Mouse (Mus musculus) forebrain, postnatal 0 days (tissue): Measurements from ENCODE around the gene Gpr183. TPM values are rescaled to one million over a fixed set of nuclear protein-coding genes. Genes with fewer than 3 reads are reported as not detected.

Experiments used
- ATAC-seq: fragments of 200-750 bp; cut with Nextera tagmentation; 2 replicates; pipeline ENCODE4 v1.8.0; 2017; ENCODE audit warnings: mild to moderate bottlenecking, moderate library complexity
- DNase-seq: peaks from one replicate; pipeline ENCODE4 v3.0.0-alpha.2; 2015
- H3K27ac ChIP-seq: fragments of 300-500 bp; sonication (generic); 2 replicates; pipeline ENCODE4 v1.5.1; 2014; ENCODE audit warnings: low read depth, mild to moderate bottlenecking, antibody characterized with exemption, low read length, moderate library complexity, mixed read lengths
- H3K27me3 ChIP-seq: fragments of 300-500 bp; sonication (generic); 2 replicates; pipeline ENCODE4 v1.6.1; 2014; ENCODE audit warnings: mild to moderate bottlenecking, low read length, mixed read lengths; ENCODE audit not compliant: insufficient read depth
- H3K36me3 ChIP-seq: fragments of 300-500 bp; sonication (generic); 2 replicates; pipeline ENCODE4 v1.6.1; 2014; ENCODE audit warnings: mild to moderate bottlenecking, moderate library complexity; ENCODE audit not compliant: insufficient read depth
- H3K4me1 ChIP-seq: fragments of 300-500 bp; sonication (generic); 2 replicates; pipeline ENCODE4 v1.6.1; 2014; ENCODE audit warnings: antibody characterized with exemption; ENCODE audit not compliant: insufficient read depth
- H3K4me2 ChIP-seq: fragments of 300-500 bp; sonication (generic); 2 replicates; pipeline ENCODE4 v1.6.1; 2014; ENCODE audit warnings: low read depth, mild to moderate bottlenecking, moderate library complexity
- H3K4me3 ChIP-seq: fragments of 300-500 bp; sonication (generic); 2 replicates; pipeline ENCODE4 v1.5.1; 2014; ENCODE audit warnings: low read depth, low read length, mixed read lengths
- H3K9ac ChIP-seq: fragments of 300-500 bp; sonication (generic); 2 replicates; pipeline ENCODE4 v1.6.1; 2014; ENCODE audit warnings: mild to moderate bottlenecking
- H3K9me3 ChIP-seq: fragments of 300-500 bp; sonication (generic); 2 replicates; pipeline ENCODE4 v1.6.1; 2016; ENCODE audit warnings: low read length
- CTCF ChIP-seq: sonication (generic); IDR thresholded peaks from 2 replicates; pipeline ENCODE4 v1.5.1; 2016; ENCODE audit warnings: antibody characterized with exemption, control low read depth, low read depth
- whole genome bisulfite sequencing: fragments of 180-500 bp; shearing (Covaris S2); extraction: QIAGEN DNeasy Blood & Tissue Kit; methylation state at CpG from one replicate; pipeline ENCODE4 v1.1.7; 2014; 5-methylcytosine and 5-hydroxymethylcytosine counted together
- polyA plus RNA-seq: library from polyadenylated mRNA; unstranded; fragments of >200 nt; fragmentation: Nextera tagmentation; extraction: Ambion mirVana; gene quantifications from 2 replicates; pipeline ENCODE4 v1.2.1, GENCODE M21; 2015
- total RNA-seq: library from RNA; depleted of rRNA; stranded (reverse); fragments of >200 nt; gene quantifications from 2 replicates; pipeline ENCODE4 v1.2.3, GENCODE M21; 2014

Gene Gpr183
- total and polyA plus RNA-seq, 2 experiments from 2014 or later, result 0.52 to 0.74 TPM

DNA sequence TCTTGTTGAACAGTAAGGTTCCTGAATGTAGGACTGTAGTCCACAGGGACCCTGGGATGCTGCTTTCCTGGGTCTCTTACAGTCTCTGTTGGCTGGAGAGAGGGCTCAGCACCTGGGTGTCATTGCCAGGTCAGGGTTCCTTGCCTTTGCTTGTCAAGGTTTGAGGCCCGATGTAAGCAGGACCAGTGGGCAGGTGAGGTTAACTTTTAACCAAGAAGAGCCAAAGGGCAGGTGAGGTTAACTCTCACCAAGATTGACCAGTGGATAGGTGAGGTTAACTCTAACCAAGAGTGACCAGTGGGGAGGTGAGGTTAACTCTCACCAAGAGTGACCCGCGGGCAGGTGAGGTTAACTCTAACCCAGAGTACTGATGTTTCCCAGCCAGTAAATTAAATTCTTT is 24.3 kb upstream of the Gpr183 start:
- DNase-seq, result no peak
- H3K36me3 ChIP-seq, result peaks cover 3% of the 10 kb centered on the region; the same call in 1 of the 2 replicates
- no peak for ATAC-seq
- no peaks in the 10 kb centered on the region for H3K9me3 ChIP-seq
- H3K27me3 ChIP-seq, result no peaks in the 10 kb centered on the region
- WGBS, result 97% methylated on average over 3 of the region's 3 CpGs
- no peak overlapping the region for H3K4me3 ChIP-seq
- no peak for TF ChIP-seq CTCF
- H3K27ac ChIP-seq, result no peak overlapping the region
- H3K4me2 ChIP-seq, result no peak overlapping the region
- no peaks in the 10 kb centered on the region for H3K4me1 ChIP-seq
- H3K9ac ChIP-seq, result no peak overlapping the region

DNA sequence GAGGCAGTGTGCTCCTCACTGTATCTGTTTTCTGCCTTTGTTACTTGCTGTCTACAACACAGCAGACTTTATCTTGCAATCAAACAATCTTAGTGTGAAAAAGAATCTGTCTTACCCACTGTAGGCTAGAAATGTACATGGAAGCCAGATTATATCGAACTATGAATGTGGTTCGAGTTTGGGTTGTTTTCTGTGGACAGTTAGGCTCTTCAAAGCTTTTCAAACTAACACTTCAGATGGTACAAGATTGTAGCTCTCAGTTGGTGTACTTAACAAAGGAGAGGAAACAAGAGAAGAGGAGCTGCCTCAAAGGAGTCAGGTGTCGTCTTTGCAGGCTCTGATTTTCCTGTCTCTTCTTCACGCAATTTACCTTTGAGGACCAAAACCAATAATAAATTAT is 22.7 kb upstream of the Gpr183 start:
- no peaks in the 10 kb centered on the region for H3K36me3 ChIP-seq
- no peak for ATAC-seq
- no peak for TF ChIP-seq CTCF
- H3K27me3 ChIP-seq, result no peaks in the 10 kb centered on the region
- no peak overlapping the region for H3K4me2 ChIP-seq
- H3K9ac ChIP-seq, result no peak overlapping the region
- no peak for DNase-seq
- H3K27ac ChIP-seq, result no peak overlapping the region
- WGBS, result 86% methylated on average over 4 of the region's 4 CpGs
- no peaks in the 10 kb centered on the region for H3K4me1 ChIP-seq
- no peaks in the 10 kb centered on the region for H3K9me3 ChIP-seq
- no peak overlapping the region for H3K4me3 ChIP-seq

DNA sequence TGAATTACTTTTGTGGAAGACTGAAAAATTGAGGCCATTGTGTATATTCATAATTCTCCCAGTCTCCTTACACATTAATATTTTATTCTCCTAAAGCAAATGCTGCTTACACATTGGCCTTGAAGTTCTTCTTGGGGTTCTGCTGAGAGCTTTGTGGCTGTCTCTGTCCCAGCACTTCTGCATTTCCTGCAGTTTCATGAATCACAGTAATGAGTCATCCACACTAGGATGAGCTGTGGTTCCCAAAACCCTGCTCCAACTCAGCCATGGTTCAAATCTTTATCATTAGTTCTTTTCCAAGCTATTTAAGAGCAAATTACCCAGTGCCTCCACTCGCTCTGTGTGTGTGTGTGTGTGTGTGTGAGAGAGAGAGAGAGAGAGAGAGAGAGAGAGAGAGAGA is 22.3 kb upstream of the Gpr183 start:
- ATAC-seq, result no peak
- 82% methylated on average over 1 of the region's 1 CpGs for WGBS
- TF ChIP-seq CTCF, result no peak
- no peaks in the 10 kb centered on the region for H3K9me3 ChIP-seq
- no peaks in the 10 kb centered on the region for H3K27me3 ChIP-seq
- H3K4me1 ChIP-seq, result no peaks in the 10 kb centered on the region
- H3K27ac ChIP-seq, result no peak overlapping the region
- H3K36me3 ChIP-seq, result no peaks in the 10 kb centered on the region
- no peak for DNase-seq
- no peak overlapping the region for H3K4me3 ChIP-seq
- H3K4me2 ChIP-seq, result no peak overlapping the region
- no peak overlapping the region for H3K9ac ChIP-seq

DNA sequence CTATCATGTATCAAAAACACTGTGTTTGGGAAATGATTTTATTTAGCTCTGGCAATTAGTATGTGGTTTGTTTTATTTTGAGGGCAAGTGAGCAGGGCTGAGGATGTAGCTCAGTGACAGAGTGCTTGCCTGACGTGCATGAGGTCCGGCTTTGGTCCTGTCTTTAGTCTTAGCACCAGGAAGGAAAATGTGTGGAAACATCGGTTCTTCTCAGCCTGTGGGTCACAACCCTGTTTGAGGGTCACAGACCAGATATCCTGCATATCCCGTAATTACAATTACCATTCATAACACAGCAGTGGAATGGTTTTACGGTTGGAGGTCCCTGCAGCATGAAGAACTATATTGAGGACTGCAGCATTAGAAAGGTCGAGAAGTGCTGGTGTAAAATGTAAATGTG is 21.0 kb upstream of the Gpr183 start:
- no peak overlapping the region for H3K9ac ChIP-seq
- H3K4me2 ChIP-seq, result no peak overlapping the region
- H3K27me3 ChIP-seq, result no peaks in the 10 kb centered on the region
- no peaks in the 10 kb centered on the region for H3K36me3 ChIP-seq
- DNase-seq (no peak), ATAC-seq (no peak)
- 88% methylated on average over 6 of the region's 6 CpGs for WGBS
- TF ChIP-seq CTCF, result no peak
- no peaks in the 10 kb centered on the region for H3K4me1 ChIP-seq
- H3K27ac ChIP-seq, result no peak overlapping the region
- no peaks in the 10 kb centered on the region for H3K9me3 ChIP-seq
- no peak overlapping the region for H3K4me3 ChIP-seq

DNA sequence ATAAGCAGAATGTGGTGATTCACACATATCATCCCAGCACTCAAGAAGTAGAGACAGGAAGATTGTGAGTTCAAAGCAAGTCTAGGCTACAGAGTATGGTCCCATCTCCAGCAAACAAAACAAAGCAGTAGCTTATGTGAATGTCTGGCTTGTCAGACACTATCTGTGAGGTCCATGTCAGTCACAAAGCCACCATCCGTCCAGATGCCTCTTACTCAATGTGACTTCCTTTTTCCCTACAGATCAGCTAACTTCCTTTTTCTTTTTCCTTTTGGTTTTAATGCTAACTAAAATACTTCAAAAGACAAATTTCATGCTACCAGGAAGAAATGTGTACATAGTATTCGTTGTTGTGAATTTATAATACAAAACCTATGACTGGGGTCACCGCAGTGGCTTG is 20.5 kb upstream of the Gpr183 start:
- Histone ChIP-seq H3K4me1 (no peaks in the 10 kb centered on the region), H3K27me3 (no peaks in the 10 kb centered on the region), H3K9ac (no peak overlapping the region), H3K27ac (no peak overlapping the region), H3K36me3 (no peaks in the 10 kb centered on the region), H3K4me3 (no peak overlapping the region), H3K9me3 (no peaks in the 10 kb centered on the region), H3K4me2 (no peak overlapping the region)
- TF ChIP-seq CTCF, result no peak
- DNase-seq (no peak), ATAC-seq (no peak)
- 89% methylated on average over 3 of the region's 3 CpGs for WGBS

DNA sequence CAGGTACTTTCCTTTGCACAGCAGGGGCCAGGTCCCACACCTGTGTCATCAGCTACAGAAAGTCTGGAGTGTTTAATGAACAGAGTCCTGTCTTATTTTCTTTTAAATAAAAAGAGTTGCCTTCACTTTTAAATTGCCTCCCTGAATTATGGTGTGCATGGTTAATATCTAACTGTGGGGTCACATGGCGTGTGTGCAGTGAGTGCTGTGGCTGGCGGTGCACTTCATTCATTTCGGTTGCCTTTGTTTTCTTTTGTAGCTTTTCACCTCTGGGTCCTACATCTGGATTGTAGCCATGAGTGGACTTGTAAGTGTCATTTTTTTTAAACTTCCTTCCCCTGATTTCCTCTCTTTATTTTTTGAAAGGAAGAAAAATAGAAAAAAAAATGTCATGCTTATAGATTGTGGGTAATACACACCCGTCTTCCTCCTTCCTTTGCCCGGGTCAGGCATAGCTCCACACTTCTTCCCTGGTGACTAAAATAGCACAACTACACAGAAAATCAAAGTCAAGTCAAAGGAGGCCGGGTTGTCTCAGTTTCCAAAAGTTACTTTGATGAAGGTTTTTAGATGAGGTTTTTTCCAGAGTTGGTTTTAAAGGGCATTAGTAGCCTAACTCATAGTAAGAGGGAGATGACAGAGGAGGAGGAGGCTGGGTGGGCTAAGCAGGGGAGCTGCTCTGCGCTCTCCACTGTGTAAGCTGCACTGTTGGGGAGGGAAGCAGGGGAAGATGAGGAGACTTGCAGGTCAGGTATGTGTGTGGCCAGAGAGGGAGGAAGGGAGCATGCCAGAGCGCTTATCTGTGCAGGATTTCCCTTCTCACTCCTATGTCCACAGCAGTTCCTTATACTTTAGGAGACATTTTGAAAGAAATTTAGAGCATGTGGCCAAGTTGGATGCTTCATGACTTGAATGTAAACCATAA is 18.3 kb upstream of the Gpr183 start:
- no peak for ATAC-seq
- Histone ChIP-seq H3K4me1 (no peaks in the 10 kb centered on the region), H3K9ac (no peak overlapping the region), H3K4me3 (no peak overlapping the region), H3K27me3 (no peaks in the 10 kb centered on the region), H3K9me3 (no peaks in the 10 kb centered on the region), H3K27ac (no peak overlapping the region), H3K36me3 (no peaks in the 10 kb centered on the region), H3K4me2 (no peak overlapping the region)
- 79% methylated on average over 8 of the region's 8 CpGs for WGBS
- no peak for TF ChIP-seq CTCF
- no peak for DNase-seq

DNA sequence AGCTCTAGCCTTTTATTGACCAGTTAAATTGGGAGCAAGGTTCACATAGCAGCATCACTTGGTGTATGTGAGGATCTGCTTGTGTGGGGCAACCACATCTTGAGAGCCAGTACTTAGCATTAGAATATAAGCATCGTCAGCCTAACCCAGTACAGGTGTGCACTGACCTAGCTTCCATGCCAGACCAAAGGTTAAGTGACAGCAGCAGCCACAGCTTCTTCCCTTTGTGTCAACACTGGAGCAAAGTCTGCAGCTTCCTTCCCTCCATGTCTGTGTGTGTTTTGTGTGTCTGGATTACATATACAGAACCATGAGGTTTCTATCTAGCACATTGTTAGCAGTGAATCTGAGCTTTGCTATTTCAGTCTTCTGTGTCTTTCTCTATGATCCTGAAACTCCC is 16.5 kb upstream of the Gpr183 start:
- 85% methylated on average over 1 of the region's 1 CpGs for WGBS
- Histone ChIP-seq H3K4me3 (no peak overlapping the region), H3K27ac (no peak overlapping the region), H3K36me3 (no peaks in the 10 kb centered on the region), H3K4me1 (no peaks in the 10 kb centered on the region), H3K9me3 (no peaks in the 10 kb centered on the region), H3K4me2 (no peak overlapping the region), H3K27me3 (no peaks in the 10 kb centered on the region), H3K9ac (no peak overlapping the region)
- ATAC-seq (no peak), DNase-seq (no peak)
- TF ChIP-seq CTCF, result no peak
